Mouse (Mus musculus) erythroblast, embryonic 14.5 days (primary cell): ENCODE measurements around the gene Yif1a.

ENCODE experiments used
- GATA1 ChIP-seq: IDR thresholded peaks from 2 replicates; pipeline ENCODE4 v1.6.1; 2012; ENCODE audit warnings: low read length, inconsistent platforms, mixed read lengths
- TAL1 ChIP-seq: IDR thresholded peaks from 3 replicates; pipeline ENCODE4 v1.6.1; 2012; ENCODE audit warnings: low read length, inconsistent platforms, mixed read lengths

- TF ChIP-seq GATA1 (no peak; the same call in 1 of the 2 replicates), TAL1 (no peak)
These were observed 47.3 kb upstream of the Yif1a start, which contains the start of gene Brms1 for GRCm38 (mm10) chr19:5040862-5041523.
